Mouse (Mus musculus) fibroblast of lung, adult 2 months (primary cell): ENCODE measurements around the gene Noc2l.

ENCODE experiments used
- DNase-seq: peaks from one replicate; pipeline ENCODE4 v3.0.0-alpha.2; 2011; ENCODE audit warnings: low read depth

Gene Noc2l

GRCm38 (mm10) chr4:156235808-156236533, at the start of gene Noc2l:
Noc2l (plus strand) TSS chr4:156236010.
- no peak for DNase-seq

GRCm38 (mm10) chr4:156188162-156188810, 47.5 kb upstream of the Noc2l start:
- no peak for DNase-seq

- DNase-seq, result peak; percentile 86
Measured at GRCm38 (mm10) chr4:156188811-156189323, 46.9 kb upstream of the Noc2l start.

GRCm38 (mm10) chr4:156192421-156193199, 43.2 kb upstream of the Noc2l start:
- DNase-seq, result no peak

- DNase-seq, result no peak
Measured at GRCm38 (mm10) chr4:156193200-156193590, 42.6 kb upstream of the Noc2l start.

- no peak for DNase-seq
Measured at GRCm38 (mm10) chr4:156193906-156194305, 41.9 kb upstream of the Noc2l start.

GRCm38 (mm10) chr4:156194346-156194745, 41.5 kb upstream of the Noc2l start:
- no peak for DNase-seq

- no peak for DNase-seq
Measured at GRCm38 (mm10) chr4:156195927-156196870, 39.6 kb upstream of the Noc2l start.

- DNase-seq, result no peak
Measured at GRCm38 (mm10) chr4:156197131-156197828, 38.5 kb upstream of the Noc2l start, which contains the start of gene Agrn. Agrn (minus strand) TSS chr4:156197488.

- peak; percentile 58 for DNase-seq
Measured at GRCm38 (mm10) chr4:156197829-156198205, 38.0 kb upstream of the Noc2l start.

- peak; percentile 46 for DNase-seq
Measured at GRCm38 (mm10) chr4:156200623-156201475, 35.0 kb upstream of the Noc2l start, which contains the start of gene Isg15. Isg15 (minus strand) TSS chr4:156200818.

- DNase-seq, result no peak
Measured at GRCm38 (mm10) chr4:156202462-156202893, 33.3 kb upstream of the Noc2l start.

GRCm38 (mm10) chr4:156203001-156203412, 32.8 kb upstream of the Noc2l start, which contains the start of gene AW011738:
AW011738 (plus strand) TSS chr4:156203304.
- peak; percentile 77 for DNase-seq

- DNase-seq, result no peak
Measured at GRCm38 (mm10) chr4:156203413-156204131, 32.2 kb upstream of the Noc2l start.

GRCm38 (mm10) chr4:156208872-156209271, 26.9 kb upstream of the Noc2l start:
- DNase-seq, result no peak

- DNase-seq, result no peak
Measured at GRCm38 (mm10) chr4:156209963-156210635, 25.7 kb upstream of the Noc2l start.

GRCm38 (mm10) chr4:156213134-156213533, 22.7 kb upstream of the Noc2l start:
- no peak for DNase-seq

GRCm38 (mm10) chr4:156215649-156216048, 20.2 kb upstream of the Noc2l start, which contains the start of gene Perm1:
Perm1 (plus strand) TSS chr4:156215868.
- no peak for DNase-seq
